ENCODE assay signal across 11 mouse cellular contexts in the genomic region with DNA sequence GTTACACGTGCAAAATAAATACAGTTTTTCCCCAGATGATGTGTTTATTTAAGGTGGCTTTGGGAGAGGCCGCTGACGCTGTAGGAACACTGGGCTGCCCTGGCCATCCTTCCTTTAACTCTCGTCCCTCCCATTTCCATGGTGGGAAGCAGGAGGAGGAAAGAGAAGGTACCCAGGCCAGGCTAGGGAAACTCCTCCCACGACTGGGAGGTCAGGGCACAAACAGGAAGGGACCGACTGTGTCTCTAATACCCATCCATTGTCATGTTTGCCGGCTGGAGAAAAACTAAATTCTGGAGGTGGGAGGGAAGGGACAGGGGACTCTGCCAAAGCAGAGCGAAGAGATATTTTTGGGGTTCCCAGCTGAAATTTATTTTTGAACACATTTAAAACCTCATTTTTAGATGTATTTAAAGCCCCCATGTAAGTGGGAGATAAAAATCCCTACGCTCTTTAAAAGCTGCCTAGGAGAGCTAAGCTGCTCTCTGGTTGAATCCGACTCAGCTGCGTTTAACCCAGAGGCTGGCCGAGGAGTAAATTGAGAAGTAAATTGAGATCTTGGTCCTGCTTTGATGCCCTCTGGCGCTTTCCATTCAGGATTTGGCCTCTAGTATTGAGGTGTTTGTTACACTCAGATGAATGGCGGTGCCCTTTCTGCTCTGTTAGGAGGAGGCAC.
DNase-seq lines count a peak whose midpoint lies in the region; ATAC-seq and TF ChIP-seq lines count a peak whose summit lies in the region.
"Had no signal": no experiment of that assay in that cellular context is flagged by ENCODE, and none has a peak within 500 bp of the region (broad histone marks: within the 10 kb centered on the region; RNA-seq: fewer than 3 reads in every experiment).

No protein-coding gene starts in this region.

- no peak overlapping the region for H3K9ac ChIP-seq in hindbrain, embryonic 16.5 days (ENCODE audit: low read depth, low read length)
- H3K9ac ChIP-seq in heart, postnatal 0 days (replicated peaks; ENCODE audit: low read depth, low read length): no peak overlapping the region
- H3K9ac ChIP-seq: forebrain, postnatal 0 days; liver, embryonic 14.5 days had no signal

- no peaks in the 10 kb centered on the region for H3K36me3 ChIP-seq in hindbrain, embryonic 10.5 days
- H3K36me3 ChIP-seq in hindbrain, embryonic 16.5 days (ENCODE audit: control insufficient read depth, insufficient read depth, low read length): no peaks in the 10 kb centered on the region
- H3K36me3 ChIP-seq in heart, postnatal 0 days (replicated peaks; ENCODE audit: control insufficient read depth, insufficient read depth, low read length): no peaks in the 10 kb centered on the region

- TF ChIP-seq CTCF in heart, postnatal 0 days (IDR thresholded peaks at IDR 0.05; ENCODE audit: low read depth): no peak

- peak; percentile 32 for DNase-seq in hindbrain, embryonic 10.5 days (ENCODE audit: low spot score)
- DNase-seq in ZHBTc4 (ENCODE audit: low read depth, low spot score) (peak; percentile 67), MN1 (ENCODE audit: low spot score) (no peak)
- no peak for DNase-seq in heart, postnatal 0 days (ENCODE audit: low spot score)
- peak; percentile 79 for DNase-seq in lung, postnatal 36 days
- DNase-seq in c-Kit-positive CD71-positive TER-119-positive erythroid progenitor cells, embryonic 14.5 days (ENCODE audit: low spot score): no peak
- DNase-seq in testis, postnatal 14 days (ENCODE audit: low spot score): no peak
- DNase-seq: right cerebral cortex, postnatal 14 days had no signal

- no peak overlapping the region for H3K4me2 ChIP-seq in hindbrain, embryonic 16.5 days (ENCODE audit: low read length)
- H3K4me2 ChIP-seq in heart, postnatal 0 days (ENCODE audit: low read depth, low read length): peak overlapping the region; percentile 0; the same call in 1 of the 2 replicates

- no peaks in the 10 kb centered on the region for H3K9me3 ChIP-seq in hindbrain, embryonic 10.5 days
- no peaks in the 10 kb centered on the region for H3K9me3 ChIP-seq in hindbrain, embryonic 16.5 days (ENCODE audit: control insufficient read depth, low read length)
- no peaks in the 10 kb centered on the region for H3K9me3 ChIP-seq in heart, postnatal 0 days (replicated peaks; ENCODE audit: control insufficient read depth, low read length)

- H3K4me1 ChIP-seq in hindbrain, embryonic 10.5 days (replicated peaks): peaks cover 23% of the 10 kb centered on the region
- H3K4me1 ChIP-seq in hindbrain, embryonic 16.5 days (ENCODE audit: control insufficient read depth, insufficient read depth, low read depth, low read length): peaks cover 14% of the 10 kb centered on the region
- peaks cover 21% of the 10 kb centered on the region for H3K4me1 ChIP-seq in heart, postnatal 0 days (ENCODE audit: control insufficient read depth, insufficient read depth)

- H3K4me3 ChIP-seq in hindbrain, embryonic 10.5 days: peak overlapping the region; percentile 18; the same call in 1 of the 2 replicates
- no peak overlapping the region for H3K4me3 ChIP-seq in hindbrain, embryonic 16.5 days (ENCODE audit: low read length)
- H3K4me3 ChIP-seq in heart, postnatal 0 days (ENCODE audit: low read depth, low read length): no peak overlapping the region

- TF ChIP-seq EP300 in heart, postnatal 0 days (IDR thresholded peaks at IDR 0.05; ENCODE audit: low read depth): no peak

- H3K27ac ChIP-seq in hindbrain, embryonic 10.5 days: peak overlapping the region; percentile 75
- H3K27ac ChIP-seq in hindbrain, embryonic 16.5 days (ENCODE audit: low read depth, low read length): no peak overlapping the region
- H3K27ac ChIP-seq in heart, postnatal 0 days (ENCODE audit: low read depth): peak overlapping the region; percentile 82
- H3K27ac ChIP-seq: liver, embryonic 14.5 days had no signal

- 14% methylated on average over 14 of the region's 14 CpGs for WGBS in hindbrain, embryonic 10.5 days
- 24% methylated on average over 14 of the region's 14 CpGs for WGBS in hindbrain, embryonic 16.5 days
- 41% methylated on average over 14 of the region's 14 CpGs for WGBS in heart, postnatal 0 days

- no peaks in the 10 kb centered on the region for H3K27me3 ChIP-seq in hindbrain, embryonic 10.5 days (ENCODE audit: insufficient read depth, poor library complexity, severe bottlenecking)
- H3K27me3 ChIP-seq in hindbrain, embryonic 16.5 days (replicated peaks; ENCODE audit: control insufficient read depth, insufficient read depth, low read length): no peaks in the 10 kb centered on the region
- H3K27me3 ChIP-seq in heart, postnatal 0 days (ENCODE audit: control insufficient read depth, insufficient read depth, low read length): no peaks in the 10 kb centered on the region

- no peak for ATAC-seq in hindbrain, embryonic 16.5 days
- ATAC-seq in heart, postnatal 0 days (ENCODE audit: insufficient read depth, low read depth): peak; percentile 42; the same call in 1 of the 2 replicates

Comparison
In these comparisons a context has a peak if more than half of its experiments do, and no peak if none do; other contexts are left out.
1. DNase-seq: peak in hindbrain, embryonic 10.5 days (single experiment), ZHBTc4 (single experiment) and lung, postnatal 36 days (single experiment); none in heart, postnatal 0 days (single experiment), MN1 (single experiment), c-Kit-positive CD71-positive TER-119-positive erythroid progenitor cells, embryonic 14.5 days (single experiment) and testis, postnatal 14 days (single experiment).